Mouse (Mus musculus): ENCODE measurements at regions not wholly inside any gene's neighbourhood (a gene's known extent, or its start where the extent isn't known, plus 50 kb on each side); places are given as distances from the start of the nearest gene placed in this dataset.

DNA sequence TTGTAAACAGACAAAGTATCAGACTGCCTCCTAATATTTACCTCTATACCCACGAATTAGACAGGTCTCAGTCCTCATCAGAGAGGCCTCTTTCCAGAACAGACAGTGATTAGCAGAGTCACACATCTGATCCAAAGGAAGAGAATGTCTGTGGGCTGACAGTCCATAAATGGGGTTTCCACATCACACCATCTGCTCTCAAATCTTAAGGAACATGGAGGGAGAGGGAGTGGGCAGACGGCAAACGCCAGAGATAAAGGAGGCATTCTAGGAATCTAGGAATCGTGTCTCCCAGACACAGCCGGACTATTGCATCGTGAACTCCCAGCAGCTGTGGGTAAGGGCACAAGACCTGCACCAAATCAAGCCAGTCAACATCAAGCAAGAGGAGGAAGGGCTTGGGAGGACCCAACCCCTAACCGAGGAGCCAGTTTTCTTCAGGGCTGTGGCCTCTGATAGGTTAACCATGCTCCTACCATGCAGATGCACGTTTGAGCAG, 219.8 kb downstream of the Setd4 start:
- no peak for DNase-seq

DNA sequence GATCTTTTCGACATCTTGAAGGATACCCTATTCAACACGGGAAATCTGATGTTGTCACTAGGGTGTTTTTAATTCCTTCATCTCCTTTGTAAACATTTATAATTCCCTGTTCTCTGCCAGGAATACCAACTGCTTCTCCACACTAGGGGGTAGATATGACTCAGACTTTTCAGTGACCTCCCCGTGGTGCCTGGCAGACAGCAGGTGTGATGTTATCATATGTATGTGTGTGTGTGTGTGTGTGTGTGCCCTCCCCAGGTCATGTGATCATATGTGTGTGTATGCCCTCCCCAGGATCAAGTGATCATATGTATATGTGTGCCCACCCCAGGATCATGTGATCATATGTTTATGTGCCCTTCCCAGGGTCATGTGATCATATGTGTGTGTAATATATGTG, 220.9 kb downstream of the Setd4 start:
- no peak for DNase-seq

DNA sequence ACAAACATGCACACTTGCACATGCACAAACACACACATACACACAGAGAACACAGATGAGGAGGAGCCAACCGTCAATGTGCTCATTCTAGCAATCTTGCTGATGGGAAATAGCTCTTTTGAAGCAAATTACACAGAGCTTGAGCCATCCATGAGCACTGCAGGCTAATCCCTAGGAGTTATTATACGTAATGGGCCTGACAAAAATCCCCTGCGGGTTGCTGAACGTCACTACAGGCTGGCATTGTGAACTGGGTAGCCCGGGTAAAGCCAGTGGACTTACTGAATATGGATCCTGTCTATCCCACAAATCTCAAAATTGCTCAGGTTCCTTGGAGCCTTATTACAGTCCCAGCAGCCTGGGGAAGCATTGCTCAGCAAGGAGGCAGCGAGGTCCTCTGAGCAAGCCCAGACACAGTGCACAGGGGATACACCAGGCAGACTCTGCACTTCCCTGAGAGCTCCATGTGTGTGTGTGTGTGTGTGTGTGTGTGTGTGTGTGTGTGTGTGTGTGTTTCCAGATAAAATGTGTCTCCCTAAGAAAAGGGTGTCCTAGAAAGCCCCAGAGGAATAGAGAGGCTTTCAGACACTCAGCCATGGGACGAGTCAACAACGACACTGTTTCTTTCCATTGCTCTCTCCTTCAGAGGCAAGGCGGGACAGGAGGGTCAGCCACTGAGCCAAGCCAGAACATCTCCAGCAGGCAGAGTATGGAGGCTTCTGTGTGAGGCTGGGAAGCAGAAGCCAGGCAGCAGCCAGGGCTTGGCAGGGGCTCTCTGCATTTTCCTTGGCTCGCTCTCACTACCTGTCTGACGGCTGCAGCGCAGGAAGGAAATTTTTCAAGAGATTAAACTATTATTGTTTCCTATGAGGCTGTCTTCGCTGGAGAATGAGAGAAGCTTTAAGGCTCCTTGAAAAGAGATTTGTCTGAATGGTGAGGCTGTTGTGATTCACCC, 222.9 kb downstream of the Setd4 start:
- DNase-seq = no peak

DNA sequence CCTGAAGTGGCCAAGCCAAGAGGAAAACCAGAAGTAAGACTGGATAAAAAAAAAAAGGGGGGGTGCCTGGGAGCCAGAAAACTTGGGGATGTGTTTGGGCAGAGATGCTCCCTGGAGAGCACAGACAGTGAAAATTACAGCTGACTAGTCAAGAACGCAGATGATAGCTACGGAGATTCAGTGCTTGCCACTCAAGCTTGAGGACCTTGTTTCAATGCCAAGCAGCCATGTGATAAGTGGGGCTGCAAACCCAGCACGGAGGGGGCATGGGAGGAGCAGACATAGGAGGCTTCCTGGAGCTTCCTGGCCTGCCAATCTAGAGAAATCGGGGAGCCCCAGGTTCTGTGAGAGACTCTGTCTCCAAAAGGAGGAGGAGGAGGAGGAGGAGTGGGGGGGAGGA, 223.7 kb downstream of the Setd4 start:
- DNase-seq = no peak

DNA sequence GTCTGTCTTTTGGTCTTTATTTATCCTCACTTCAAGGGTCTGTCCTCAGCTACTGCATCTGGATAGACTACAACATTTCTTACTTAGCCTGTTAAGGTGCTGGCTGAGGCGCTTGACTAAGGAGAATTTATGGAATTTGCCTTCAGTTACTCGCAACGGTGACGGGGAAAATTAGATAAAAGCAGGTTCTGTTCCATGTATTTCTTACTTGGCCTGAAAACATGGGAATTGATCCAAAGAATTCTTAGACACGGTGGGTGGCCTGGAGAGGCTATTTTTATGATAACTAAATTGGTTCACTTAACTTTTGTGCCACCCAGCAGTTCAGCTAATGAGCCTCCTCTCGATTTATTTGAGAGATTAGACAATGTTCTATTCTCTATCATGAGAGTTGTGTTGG, 224.3 kb downstream of the Setd4 start:
- DNase-seq = no peak

DNA sequence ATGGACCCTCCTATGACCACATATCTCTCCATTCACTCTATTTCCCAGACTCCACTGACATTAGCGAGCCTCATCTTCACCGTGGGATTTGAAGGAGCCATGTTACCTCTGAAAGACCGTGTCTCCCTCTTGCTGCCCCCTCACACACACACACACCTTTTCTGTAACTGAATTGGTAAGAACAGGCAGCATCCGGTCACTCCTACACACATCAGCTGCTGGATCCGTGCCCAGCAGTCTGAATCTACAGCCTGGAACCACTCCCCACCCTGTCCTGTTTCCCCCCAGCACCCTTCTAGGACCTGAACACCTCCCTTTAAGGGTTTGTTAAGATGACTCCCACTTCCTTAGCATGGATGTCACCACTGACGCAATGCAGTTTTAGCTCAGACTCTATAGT, 229.2 kb downstream of the Setd4 start:
- peak; percentile 16 to 38 for DNase-seq

DNA sequence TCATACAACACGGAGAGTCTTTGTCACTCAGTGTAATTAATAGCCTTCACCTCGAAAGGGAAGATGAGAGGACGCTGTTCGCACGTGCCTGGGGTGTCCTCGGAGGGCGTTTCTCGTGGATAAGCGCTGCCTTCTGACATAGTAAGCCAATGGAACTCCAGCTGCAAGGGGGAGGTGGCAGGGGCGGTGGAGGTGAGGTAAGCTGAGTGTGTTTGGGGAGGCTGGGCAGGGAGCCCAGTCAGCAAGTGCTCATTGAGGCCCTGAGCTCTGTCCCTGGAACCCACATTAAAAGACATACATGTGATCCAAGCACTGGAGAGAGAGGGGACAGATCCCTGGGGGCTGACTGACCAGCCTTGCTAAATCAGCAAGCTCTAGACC, 234.1 kb downstream of the Setd4 start:
- DNase-seq = peak; percentile 9 to 56

DNA sequence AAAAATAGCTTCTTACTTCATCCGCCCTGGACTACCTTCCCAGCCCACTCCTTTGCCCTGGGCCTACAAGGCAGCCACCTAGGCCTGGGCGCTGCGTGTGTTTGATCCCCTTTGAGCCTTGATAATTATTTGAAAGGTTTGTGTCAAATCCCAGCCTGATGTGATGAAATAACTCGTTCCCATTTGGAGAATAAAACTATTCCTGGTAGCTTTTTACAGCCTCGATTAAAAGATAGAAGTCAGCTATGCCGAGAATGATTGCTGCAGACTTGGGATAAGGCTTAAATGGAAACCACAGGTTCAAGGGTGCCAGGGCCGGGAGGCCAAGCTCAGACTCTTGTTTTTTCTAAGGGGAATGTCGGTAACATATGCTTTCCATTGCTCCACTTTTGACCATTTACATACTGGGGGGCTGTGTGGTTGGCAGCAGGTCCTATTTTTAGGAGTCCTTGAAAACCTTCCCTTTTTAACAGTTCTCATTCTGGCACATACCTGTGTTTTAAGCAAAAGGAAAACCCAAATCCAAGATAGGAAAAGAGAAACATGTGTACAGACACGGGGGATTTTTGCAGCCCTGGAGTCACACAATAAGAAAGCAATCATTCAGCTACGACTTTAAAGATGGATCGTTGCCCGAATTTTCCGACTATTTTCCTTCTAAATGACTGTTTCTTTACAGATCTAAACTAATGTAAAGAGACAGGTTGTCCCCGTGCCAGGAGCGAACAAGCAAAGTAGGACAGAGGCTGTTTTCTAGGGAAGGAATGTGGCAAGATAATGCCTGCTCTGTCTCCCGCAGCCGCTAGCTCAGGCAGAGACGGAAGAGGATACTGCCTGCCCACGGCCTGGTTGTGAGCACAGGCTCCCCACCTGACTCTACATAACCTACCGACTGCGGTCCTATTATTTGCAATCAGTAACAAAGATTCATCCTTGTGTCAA, 234.8 kb downstream of the Setd4 start:
- DNase-seq = no peak

DNA sequence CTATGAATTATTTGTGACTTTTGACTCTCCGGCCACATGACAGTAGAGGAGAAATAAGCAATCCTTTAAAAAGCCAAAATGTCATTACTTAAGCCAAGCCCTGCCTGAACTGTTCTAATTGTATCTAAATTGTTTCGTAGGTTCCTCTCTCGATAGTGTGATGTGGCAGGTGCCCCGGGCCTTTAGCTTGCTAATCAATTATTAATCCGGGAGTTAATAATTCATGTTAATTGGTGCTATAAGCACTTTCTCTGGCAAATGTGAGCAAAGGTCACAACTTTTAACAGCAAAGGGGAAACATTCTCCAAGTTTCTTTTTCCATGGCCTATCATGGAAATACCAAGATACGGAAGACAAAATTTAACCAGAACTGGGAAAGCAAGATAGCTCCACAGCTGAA, 235.9 kb downstream of the Setd4 start:
- DNase-seq = no peak

DNA sequence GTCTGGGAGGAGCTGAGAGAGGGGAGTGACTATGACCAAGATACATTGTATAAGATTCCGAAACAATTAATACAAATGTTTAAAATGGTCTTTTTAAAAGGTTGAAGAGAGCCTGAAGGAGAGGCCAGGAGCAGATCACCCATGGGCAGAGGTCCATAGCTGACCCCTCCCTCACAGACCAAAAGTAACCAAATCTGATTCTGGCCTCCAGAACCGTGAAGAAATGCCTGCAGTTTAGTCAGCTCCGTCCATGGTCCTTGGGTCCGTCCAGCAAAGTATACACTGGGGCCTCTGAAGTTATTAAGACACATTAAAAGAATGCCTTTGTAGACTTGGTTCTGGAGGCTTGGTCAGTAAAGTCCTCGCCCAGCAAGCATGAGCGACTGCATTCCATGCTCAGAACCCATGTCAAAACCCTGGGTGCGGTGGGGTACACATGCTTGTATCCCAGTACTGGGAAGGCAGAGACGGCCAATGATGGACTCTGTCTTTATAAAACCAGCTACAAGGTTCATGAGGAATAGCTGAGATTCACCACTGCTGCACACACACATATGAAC, 236.5 kb downstream of the Setd4 start:
- DNase-seq = no peak

DNA sequence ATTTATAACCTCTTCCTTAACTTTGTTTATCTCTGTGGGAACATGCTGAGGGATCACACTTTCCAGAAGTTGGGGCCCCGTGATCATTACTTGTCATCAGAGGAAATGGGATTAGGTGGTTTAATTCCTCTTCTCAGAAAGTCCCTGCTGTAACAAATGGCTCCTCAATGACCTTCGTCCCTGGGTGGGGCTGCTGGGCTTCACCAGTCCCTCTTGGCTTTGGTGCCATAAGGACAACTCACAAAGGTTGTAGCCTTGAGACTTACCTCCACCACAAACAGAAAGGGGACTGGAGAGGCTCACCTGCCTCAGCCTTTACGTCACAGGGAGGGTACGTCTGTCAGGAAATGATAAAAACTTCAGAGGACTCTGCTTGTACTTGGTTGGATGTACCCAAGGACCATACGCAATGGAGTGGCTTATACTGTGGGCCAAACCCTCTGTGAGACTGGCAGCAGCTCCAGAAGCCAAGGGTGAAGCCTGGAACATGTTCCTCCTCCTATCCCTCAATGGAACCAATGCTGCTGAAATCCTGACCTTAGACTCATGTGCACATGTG, 237.4 kb downstream of the Setd4 start:
- no peak for DNase-seq

DNA sequence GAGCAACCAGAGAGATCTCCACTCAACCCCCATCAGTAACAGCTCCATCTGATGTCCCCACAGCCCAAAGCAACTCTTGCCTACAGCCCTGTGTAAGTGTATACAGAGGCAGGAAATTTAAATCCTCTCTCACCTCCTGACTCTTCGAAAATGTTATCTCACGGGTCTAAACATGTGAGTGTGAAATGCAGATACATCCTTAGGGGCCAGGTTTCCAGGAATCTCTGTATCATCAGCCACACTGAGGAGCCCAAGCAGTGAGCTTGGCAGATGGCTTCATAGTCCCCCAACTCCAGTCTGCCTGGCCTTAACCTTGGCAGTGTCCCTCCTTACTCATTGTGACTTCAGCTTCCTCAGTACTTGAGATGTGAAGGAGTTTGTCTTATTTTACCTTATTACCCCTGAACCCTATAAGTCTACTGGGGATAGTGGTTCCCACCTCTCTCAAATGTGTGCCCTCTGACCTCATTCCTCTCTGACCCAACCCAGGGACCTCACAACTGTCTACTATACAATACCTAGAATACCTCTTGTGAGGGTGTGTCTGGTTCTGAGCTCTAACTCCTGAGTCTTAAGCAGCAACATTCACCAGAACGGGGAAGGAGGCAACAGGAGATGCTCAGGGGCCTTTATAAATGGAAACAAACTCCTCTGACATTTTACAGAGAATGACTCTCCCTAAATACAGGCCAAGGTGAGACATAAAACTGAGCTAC, 238.5 kb downstream of the Setd4 start:
- no peak for DNase-seq

DNA sequence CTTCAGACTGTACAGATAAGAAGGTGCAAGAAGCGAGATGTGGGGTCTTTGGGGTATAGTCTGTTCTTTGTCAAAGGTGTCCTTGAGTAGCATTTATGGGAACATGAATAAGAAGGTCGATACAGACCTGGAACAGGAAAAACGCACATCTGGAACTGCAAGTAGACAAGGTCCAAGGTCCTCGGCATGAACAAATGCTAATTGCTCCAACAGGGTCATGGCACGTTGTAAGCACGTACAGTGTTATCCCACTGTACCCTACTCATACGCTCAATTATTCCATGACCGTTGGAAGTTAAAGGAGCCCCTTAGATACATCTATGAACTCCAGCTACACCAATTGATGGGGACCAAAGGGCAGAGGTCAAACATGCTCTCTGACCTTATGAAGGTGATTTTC, 244.1 kb downstream of the Setd4 start:
- no peak for DNase-seq

DNA sequence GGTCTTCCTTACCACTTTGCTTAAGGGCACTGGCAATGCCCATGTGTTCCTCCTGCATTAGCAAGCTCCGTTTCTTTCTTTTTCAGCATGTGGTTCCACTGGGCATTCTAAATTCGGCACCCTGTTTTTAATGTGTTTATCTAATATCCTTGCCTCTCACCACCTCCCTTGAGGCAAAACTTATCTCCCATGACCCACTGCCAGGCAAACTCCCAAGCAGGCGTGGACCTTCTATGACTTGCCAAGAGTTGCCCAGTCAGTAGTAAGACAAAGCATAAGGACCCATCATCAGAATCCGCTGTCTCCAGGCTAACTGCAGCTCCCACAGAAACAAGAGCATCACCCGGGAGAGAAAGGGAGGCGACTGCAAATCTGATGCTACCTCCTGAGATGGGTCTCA, 245.2 kb downstream of the Setd4 start:
- DNase-seq = no peak

DNA sequence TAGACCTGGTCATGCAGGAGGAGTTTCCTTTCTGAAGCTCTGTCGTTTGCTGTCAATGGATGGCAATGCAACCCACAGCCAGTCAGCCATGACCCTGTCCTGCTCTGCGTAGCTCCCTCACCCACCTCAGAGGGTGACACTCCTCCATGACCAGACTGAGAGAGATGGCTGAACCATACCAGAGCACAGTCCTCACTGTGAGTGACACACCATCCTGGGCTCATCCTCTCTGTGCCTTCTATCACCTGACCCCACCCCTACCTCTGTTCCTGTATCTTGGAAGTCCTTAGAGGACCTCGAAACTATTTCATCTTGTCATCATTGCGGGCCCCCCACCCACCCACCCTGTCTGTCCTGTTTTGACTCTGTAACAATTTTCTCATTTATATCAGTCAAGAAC, 245.7 kb downstream of the Setd4 start:
- no peak for DNase-seq

DNA sequence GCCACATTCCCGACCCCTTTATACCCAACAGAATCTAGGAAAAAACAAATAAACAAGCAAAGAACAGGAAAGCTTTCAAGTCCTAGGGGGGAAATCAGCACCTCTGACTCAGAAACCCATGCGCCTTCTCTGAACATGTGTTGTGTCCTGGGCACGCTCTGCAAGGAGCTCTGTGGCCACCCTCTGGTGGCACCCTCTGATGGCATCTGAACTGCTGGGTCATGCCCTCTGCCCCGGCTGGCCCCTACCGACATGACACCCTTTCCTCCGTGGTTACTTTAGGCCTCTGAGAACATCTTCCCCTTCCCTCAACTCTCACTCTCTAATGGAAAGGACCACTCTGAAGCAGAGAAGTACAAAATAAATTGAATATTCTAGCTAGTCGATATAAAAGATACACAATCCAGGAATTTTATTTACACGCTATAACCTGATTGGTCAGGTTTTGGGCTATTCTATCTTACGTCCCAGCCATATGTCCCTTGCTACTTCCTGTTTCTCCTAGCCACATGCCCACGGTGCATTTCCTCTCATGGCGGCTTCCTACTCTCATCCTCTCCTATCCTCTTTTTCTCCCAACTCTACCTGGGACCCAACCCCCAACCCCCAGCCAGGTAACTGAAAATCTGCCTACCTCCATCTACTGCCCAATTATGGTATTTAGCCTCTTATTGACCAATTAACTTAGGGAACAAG, 248.5 kb downstream of the Setd4 start:
- no peak for DNase-seq

DNA sequence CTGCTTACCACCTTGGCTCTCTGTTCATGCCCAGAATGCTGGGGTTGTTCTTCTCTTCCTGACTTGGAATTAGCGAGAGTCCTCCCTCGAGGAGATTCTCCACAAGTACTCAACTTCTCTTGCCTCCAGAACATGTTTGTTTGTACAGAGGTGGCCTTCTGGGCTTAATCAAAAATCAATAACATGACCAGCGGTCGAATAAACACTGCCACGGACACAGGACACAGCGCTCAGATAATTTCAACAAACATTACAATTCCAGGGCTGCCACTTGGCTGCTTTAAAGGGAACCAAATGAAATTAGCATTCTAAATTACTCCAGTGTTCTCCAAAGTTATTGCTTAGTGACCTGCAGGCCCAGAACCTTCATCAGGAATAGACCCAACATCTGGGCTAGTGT, 249.9 kb downstream of the Setd4 start:
- DNase-seq = no peak

DNA sequence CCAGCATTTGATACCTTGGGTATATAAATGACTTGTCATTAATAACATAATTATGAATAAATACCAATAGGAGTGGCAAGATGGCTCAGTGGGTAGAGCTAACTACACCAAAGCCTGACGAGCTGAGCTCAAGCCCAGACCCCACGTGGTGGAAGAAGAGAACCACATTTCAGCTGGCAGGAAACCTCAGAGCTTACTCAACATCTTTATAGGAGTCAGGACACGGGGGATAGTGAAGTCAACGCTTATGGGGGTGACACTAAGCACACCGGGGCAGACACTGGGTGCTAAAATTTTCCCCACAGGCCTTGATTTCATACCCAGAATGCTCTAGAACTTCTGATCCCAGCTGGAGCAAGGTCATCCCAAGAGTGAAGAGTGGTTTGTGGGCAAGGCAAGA, 259.3 kb downstream of the Setd4 start:
- no peak for DNase-seq

DNA sequence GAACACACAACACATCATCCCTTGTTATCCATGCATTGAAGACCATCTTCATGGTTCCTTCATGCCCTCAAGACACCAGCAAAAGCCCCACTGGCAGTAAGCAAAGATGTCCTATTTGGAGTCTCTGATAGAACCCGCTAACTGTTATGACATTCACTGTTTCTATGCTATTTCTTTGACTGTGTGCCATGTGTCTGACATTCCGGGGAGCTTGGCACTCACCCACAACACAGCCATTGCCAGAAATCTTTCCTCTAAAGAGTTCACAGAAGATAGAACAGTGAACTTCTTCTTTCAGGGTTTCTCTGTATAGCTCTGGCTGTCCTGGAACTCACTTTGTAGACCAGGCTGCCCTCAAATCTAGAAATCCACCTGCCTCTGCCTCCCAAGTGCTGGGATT, 261.2 kb downstream of the Setd4 start:
- DNase-seq = no peak

DNA sequence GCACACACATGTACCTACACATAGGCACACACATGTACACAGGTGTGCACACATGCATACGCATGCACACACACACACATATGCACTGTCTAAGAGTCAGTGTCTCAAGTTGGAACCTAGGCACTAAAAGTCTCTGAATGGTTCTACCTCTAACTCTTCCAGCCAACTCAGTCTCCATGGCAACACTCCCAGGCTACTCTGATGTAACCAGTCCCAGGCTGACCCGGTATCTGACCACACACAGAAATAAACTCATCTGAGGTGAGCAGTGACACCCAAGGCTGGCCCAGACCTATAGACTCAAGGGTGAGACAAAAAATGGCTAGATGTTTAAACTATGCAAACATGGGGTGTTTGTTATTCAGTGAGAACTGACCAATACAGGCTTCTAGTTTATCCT, 262.1 kb downstream of the Setd4 start:
- DNase-seq = no peak

DNA sequence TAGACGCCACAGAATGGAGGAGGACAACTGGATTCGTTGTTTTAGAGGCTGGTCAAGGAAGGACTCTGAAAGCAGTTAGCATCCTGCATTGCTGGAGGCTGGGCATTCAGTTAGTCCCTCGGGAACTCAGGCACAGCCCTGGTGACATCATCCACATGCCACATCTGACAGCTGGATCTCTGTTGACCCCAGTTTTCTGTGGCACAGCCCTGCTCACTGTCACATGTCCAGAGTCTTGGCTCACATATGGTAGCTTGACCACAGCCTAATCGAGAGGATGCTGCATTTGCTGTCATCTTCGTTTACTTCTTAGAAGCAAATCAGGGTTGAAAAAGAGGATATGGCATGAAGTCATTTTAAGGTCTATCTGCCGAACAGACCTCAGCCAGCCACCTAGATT, 265.1 kb downstream of the Setd4 start:
- no peak for DNase-seq

Measured in lung, postnatal 4 days (tissue).